Mouse (Mus musculus): ENCODE data around the gene Asap3.

Asap3 gene

GRCm38 (mm10) chr4:136218595-136219214, 12.5 kb downstream of the Asap3 start:
- 29% methylated on average over 18 of the region's 18 CpGs for whole genome bisulfite sequencing

- 43% methylated on average over 16 of the region's 17 CpGs for WGBS
Measured at GRCm38 (mm10) chr4:136220133-136220775, 14.1 kb downstream of the Asap3 start.

- 66% methylated on average over 13 of the region's 13 CpGs for WGBS
Measured at GRCm38 (mm10) chr4:136223549-136224239, 17.5 kb downstream of the Asap3 start.

DNA sequence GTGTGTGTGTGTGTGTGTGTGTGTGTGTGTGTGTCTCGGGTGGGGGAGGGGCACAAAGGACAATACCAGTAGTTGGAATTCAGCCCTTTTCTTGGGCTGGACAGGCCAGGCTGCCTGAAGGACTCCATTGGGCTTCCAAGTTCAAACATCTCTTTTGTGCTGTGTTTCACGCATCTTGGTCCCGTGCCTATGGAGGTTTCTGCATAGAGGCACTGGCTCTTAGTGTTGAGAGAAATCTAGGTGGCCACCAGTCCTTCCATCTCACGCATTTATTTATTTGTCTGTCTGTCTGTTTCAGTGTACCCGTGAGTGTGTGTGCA, 18.0 kb downstream of the Asap3 start:
- WGBS: 63% methylated on average over 5 of the region's 5 CpGs

- WGBS: 80% methylated on average over 23 of the region's 23 CpGs
Measured at GRCm38 (mm10) chr4:136224677-136225460, 18.7 kb downstream of the Asap3 start.

DNA sequence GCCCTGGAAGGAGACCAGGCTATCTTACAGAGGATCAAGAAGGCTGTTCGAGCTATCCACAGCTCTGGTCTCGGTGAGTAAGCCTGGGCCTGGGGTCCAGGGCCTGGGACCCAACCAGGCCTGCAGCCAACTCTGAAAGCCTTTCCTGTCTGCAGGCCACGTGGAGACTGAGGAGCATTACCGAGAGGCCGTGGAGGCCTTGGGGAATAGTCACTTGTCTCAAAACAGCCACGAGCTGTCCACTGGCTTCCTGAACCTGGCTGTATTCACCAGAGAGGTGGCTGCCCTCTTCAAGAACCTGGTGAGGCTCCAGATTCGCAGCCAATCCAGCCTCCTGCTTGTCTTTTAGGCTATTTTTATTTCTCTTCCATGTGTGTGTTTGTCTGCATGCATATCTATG, 21.2 kb downstream of the Asap3 start:
- 78% methylated on average over 7 of the region's 7 CpGs for WGBS

DNA sequence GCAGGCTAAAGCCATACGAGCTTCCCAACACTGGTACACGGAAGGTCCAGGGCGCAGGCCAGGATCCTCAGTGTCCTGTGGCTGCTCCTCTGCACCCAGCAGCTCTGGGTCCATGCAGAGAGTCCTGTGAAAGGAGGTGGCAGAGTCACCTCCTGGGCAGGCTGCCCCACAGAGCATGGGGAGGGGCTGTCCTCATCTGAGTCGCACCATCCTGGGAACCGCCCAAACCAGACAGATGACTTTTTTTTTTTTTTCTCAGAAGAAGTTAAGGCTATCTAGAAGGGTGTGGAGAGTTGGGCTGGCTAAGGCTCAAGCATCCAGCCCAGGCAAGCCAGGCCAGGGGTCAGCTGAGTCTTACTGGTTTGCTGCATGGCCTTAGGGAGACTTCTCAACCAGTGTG, 22.5 kb downstream of the Asap3 start:
- WGBS: 94% methylated on average over 5 of the region's 5 CpGs

- 76% methylated on average over 13 of the region's 13 CpGs for WGBS
Measured at GRCm38 (mm10) chr4:136238669-136239068, 32.5 kb downstream of the Asap3 start.

DNA sequence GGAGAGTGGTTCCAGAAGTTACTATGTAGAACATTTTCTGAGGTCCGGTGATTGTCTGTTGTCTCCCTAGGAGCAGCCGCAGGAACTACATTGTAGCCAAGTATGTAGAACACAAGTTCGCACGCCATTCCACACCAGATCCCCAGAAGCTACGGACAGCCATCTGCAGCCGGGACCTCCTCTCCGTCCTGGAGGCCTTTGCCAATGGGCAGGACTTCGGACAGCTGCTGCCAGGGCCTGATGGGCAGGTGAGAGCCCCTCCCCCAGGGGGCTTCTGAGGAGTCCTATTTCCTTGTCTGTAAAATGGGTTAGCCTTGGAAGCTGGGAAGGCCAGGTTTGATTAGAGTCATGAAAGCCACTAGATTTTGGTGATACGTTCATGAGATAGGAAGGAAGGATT, 32.9 kb downstream of the Asap3 start:
- 87% methylated on average over 9 of the region's 9 CpGs for WGBS

DNA sequence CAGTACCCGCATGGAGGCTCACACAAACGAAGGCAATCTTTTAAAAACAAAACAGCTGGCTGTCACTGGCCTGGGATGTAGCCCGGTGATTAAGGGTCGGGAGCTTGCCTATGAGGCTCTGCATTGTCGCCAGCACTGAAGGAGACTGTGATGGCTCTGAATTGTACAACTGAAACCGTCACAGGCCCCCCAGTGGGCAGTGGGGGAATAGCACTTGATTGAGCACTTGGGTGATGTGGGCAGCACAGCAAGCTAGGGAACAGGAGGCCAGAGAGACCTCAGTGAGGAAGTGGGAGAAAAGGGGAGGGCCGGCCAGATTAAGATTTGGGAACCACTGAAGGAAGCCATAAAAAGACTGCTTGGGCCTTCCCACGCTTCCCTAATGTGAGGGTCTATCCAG, 33.5 kb downstream of the Asap3 start:
- 30% methylated on average over 8 of the region's 8 CpGs for WGBS

DNA sequence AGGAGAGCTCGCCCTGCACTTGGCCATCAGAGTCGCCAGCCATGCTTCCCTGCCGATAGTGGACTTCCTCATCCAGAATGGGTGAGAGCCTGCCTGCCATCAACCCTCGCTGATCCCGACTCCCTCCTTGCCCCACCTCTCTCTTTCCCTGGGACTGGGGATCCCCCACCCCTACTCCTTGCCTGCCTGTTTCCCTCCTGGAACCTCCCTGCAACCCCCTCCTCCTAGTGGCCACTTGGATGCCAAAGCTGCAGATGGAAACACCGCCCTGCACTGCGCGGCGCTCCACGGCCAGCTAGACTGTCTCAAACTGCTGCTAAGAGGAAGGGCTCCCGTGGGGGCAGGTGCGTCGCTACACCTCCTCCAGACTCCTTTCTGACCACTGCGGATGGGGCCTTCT, 34.0 kb downstream of the Asap3 start:
- WGBS: 78% methylated on average over 14 of the region's 14 CpGs

- 78% methylated on average over 8 of the region's 8 CpGs for WGBS
Measured at GRCm38 (mm10) chr4:136240955-136241354, 34.8 kb downstream of the Asap3 start.

- 60% methylated on average over 8 of the region's 8 CpGs for WGBS
Measured at GRCm38 (mm10) chr4:136242065-136242703, 36.0 kb downstream of the Asap3 start.

DNA sequence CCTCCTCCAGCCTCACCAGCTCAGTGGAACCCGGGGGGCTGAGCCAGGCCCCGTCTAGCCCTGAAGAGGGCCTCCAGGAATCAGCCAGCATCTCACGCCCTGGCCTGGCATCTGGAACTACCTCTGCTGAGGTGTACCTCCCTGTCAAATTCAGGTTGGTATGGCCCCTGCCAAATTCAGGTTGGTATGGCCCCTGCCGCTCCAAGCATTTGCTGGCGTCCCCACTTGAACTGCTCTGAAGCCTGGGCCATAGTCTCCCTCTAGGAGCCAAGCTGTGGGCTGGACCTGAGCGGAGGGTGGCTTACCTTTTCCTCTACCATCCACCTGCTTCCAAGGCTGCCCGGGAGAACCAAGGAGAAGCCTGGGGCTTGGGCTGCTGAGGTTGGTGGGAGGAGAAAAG, 36.6 kb downstream of the Asap3 start:
- 92% methylated on average over 7 of the region's 7 CpGs for WGBS

DNA sequence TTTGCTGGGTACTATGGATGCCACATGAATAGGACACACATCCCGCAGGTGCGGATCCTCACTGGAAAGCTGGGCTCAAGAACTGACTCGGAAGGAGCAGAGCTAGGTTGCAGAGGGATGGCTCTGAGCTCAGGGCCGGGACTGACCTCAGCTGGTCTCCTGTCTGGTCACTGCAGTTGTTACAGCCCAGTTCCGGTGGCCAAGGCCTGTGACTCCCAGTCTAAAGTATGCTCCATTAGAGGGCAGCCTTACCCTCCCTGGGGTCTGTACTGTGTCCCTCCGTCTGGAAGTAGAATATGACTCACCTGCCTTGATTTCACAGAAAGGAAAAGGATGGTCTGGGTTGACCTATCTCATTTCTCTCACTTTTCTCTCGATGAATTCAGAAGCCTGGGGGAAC, 38.0 kb downstream of the Asap3 start:
- WGBS: 89% methylated on average over 7 of the region's 7 CpGs

GRCm38 (mm10) chr4:136245681-136246080, 39.5 kb downstream of the Asap3 start:
- WGBS: 70% methylated on average over 5 of the region's 5 CpGs

GRCm38 (mm10) chr4:136246568-136246969, 40.4 kb downstream of the Asap3 start:
- 22% methylated on average over 12 of the region's 12 CpGs for WGBS

GRCm38 (mm10) chr4:136247386-136247728, 41.2 kb downstream of the Asap3 start:
- 5% methylated on average over 14 of the region's 14 CpGs for WGBS

DNA sequence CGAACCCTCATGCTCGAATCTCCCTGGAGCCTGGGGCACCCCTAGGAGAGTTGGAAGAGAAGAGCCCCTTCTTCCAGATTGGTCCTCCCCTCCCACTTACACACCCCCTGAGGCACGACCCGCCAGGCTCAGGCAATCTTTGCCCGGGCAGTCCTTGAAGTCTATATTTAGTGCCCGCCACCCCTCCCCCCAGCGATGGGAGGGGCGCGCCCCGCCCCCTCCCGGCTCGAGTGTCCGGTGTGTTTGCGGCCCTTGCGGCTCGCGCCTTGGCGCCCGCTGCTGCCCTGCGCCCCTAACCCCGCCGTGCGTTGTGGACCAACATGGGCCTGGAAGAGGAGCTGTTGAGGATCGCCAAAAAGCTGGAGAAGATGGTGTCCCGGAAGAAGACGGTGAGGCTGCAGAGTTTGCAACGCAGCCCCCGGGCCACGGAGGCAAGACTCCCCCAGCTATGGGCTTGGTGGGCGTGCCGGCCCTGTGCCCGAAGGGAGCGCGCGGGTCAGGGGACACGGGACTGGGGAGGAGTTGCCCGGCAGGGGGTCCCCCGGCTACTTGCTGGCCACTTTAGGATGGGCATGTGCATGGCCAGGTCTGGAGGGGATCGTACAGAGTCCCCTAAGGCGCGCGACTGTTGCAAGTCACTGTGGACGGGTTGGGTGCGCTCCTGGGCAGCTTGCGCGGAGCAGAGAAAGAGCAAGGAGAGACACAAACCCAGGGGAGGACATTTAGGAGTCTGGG, 41.7 kb downstream of the Asap3 start, which contains the start of gene Tcea3:
Gene Tcea3 (plus strand): TSS at position 1 of the 735 bp plus-strand sequence.
- WGBS: under 1% methylated on average over 46 of the region's 46 CpGs

GRCm38 (mm10) chr4:136248464-136249331, 42.5 kb downstream of the Asap3 start:
- 5% methylated on average over 37 of the region's 37 CpGs for WGBS

Data from cerebral cortex, adult 2 months (tissue).